Mouse (Mus musculus): Measurements from ENCODE around the gene Nr5a1. TPM values are rescaled to one million over a fixed set of nuclear protein-coding genes. Genes with fewer than 3 reads are reported as not detected.

The Nr5a1 gene
- polyA plus RNA-seq, 1 experiment = 0.22 TPM

- Histone ChIP-seq H3K36me3 (ENCODE audit: control insufficient read depth, insufficient read depth, low read length) (no peaks in the 10 kb centered on the region), H3K4me1 (replicated peaks; ENCODE audit: control insufficient read depth, insufficient read depth, low read length) (no peaks in the 10 kb centered on the region), H3K27ac (ENCODE audit: control insufficient read depth, insufficient read depth, low read length) (no peak overlapping the region), H3K4me3 (ENCODE audit: control insufficient read depth, insufficient read depth, low read length) (no peak overlapping the region), H3K27me3 (ENCODE audit: control insufficient read depth, insufficient read depth, low read length) (peaks cover 9% of the 10 kb centered on the region; the same call in 1 of the 2 replicates)
- 42% methylated on average over 12 of the region's 12 CpGs for WGBS
- DNase-seq = no peak
- TF ChIP-seq POLR2A (IDR thresholded peaks at IDR 0.05; ENCODE audit: control insufficient read depth, extremely low read depth, insufficient read depth, low read length, poor library complexity) (no peak), CTCF (IDR thresholded peaks at IDR 0.05; ENCODE audit: borderline replicate concordance, control insufficient read depth, extremely low read depth, insufficient read depth, low read length, poor library complexity) (no peak)
These were observed 5.2 kb downstream of the Nr5a1 start for GRCm38 (mm10) chr2:38708907-38709688.

- peaks cover 7% of the 10 kb centered on the region; the same call in 1 of the 2 replicates for H3K27me3 ChIP-seq (ENCODE audit: control insufficient read depth, insufficient read depth, low read length)
- DNase-seq = no peak
- no peaks in the 10 kb centered on the region for H3K4me1 ChIP-seq (replicated peaks; ENCODE audit: control insufficient read depth, insufficient read depth, low read length)
- TF ChIP-seq POLR2A (IDR thresholded peaks at IDR 0.05; ENCODE audit: control insufficient read depth, extremely low read depth, insufficient read depth, low read length, poor library complexity) (no peak), CTCF (IDR thresholded peaks at IDR 0.05; ENCODE audit: borderline replicate concordance, control insufficient read depth, extremely low read depth, insufficient read depth, low read length, poor library complexity) (no peak)
- H3K27ac ChIP-seq (ENCODE audit: control insufficient read depth, insufficient read depth, low read length) = no peak overlapping the region
- WGBS = 27% methylated on average over 6 of the region's 6 CpGs
- H3K36me3 ChIP-seq (ENCODE audit: control insufficient read depth, insufficient read depth, low read length) = no peaks in the 10 kb centered on the region
- no peak overlapping the region for H3K4me3 ChIP-seq (ENCODE audit: control insufficient read depth, insufficient read depth, low read length)
These were observed 7.7 kb downstream of the Nr5a1 start for GRCm38 (mm10) chr2:38706661-38707060.

- H3K4me3 ChIP-seq (ENCODE audit: control insufficient read depth, insufficient read depth, low read length) = no peak overlapping the region
- no peaks in the 10 kb centered on the region for H3K36me3 ChIP-seq (ENCODE audit: control insufficient read depth, insufficient read depth, low read length)
- H3K4me1 ChIP-seq (replicated peaks; ENCODE audit: control insufficient read depth, insufficient read depth, low read length) = no peaks in the 10 kb centered on the region
- H3K27ac ChIP-seq (ENCODE audit: control insufficient read depth, insufficient read depth, low read length) = no peak overlapping the region
- no peak for DNase-seq
- no peaks in the 10 kb centered on the region; the same call in 1 of the 2 replicates for H3K27me3 ChIP-seq (ENCODE audit: control insufficient read depth, insufficient read depth, low read length)
- TF ChIP-seq POLR2A (IDR thresholded peaks at IDR 0.05; ENCODE audit: control insufficient read depth, extremely low read depth, insufficient read depth, low read length, poor library complexity) (no peak), CTCF (IDR thresholded peaks at IDR 0.05; ENCODE audit: borderline replicate concordance, control insufficient read depth, extremely low read depth, insufficient read depth, low read length, poor library complexity) (no peak)
- 80% methylated on average over 4 of the region's 4 CpGs for WGBS
These were observed 9.3 kb downstream of the Nr5a1 start for GRCm38 (mm10) chr2:38705036-38705435.

- TF ChIP-seq CTCF (IDR thresholded peaks at IDR 0.05; ENCODE audit: borderline replicate concordance, control insufficient read depth, extremely low read depth, insufficient read depth, low read length, poor library complexity) = no peak
- TF ChIP-seq POLR2A (IDR thresholded peaks at IDR 0.05; ENCODE audit: control insufficient read depth, extremely low read depth, insufficient read depth, low read length, poor library complexity) = no peak
- Histone ChIP-seq H3K36me3 (ENCODE audit: control insufficient read depth, insufficient read depth, low read length) (no peaks in the 10 kb centered on the region), H3K4me1 (replicated peaks; ENCODE audit: control insufficient read depth, insufficient read depth, low read length) (no peaks in the 10 kb centered on the region), H3K4me3 (ENCODE audit: control insufficient read depth, insufficient read depth, low read length) (no peak overlapping the region), H3K27me3 (ENCODE audit: control insufficient read depth, insufficient read depth, low read length) (no peaks in the 10 kb centered on the region; the same call in 1 of the 2 replicates), H3K27ac (ENCODE audit: control insufficient read depth, insufficient read depth, low read length) (no peak overlapping the region)
- 82% methylated on average over 9 of the region's 9 CpGs for WGBS
- DNase-seq = no peak
These were observed 10.0 kb downstream of the Nr5a1 start for GRCm38 (mm10) chr2:38704336-38704735.

- TF ChIP-seq POLR2A (IDR thresholded peaks at IDR 0.05; ENCODE audit: control insufficient read depth, extremely low read depth, insufficient read depth, low read length, poor library complexity) (no peak), CTCF (IDR thresholded peaks at IDR 0.05; ENCODE audit: borderline replicate concordance, control insufficient read depth, extremely low read depth, insufficient read depth, low read length, poor library complexity) (no peak)
- no peaks in the 10 kb centered on the region for H3K4me1 ChIP-seq (replicated peaks; ENCODE audit: control insufficient read depth, insufficient read depth, low read length)
- no peaks in the 10 kb centered on the region for H3K27me3 ChIP-seq (ENCODE audit: control insufficient read depth, insufficient read depth, low read length)
- no peak overlapping the region for H3K4me3 ChIP-seq (ENCODE audit: control insufficient read depth, insufficient read depth, low read length)
- no peak for DNase-seq
- no peaks in the 10 kb centered on the region for H3K36me3 ChIP-seq (ENCODE audit: control insufficient read depth, insufficient read depth, low read length)
- 70% methylated on average over 5 of the region's 5 CpGs for WGBS
- H3K27ac ChIP-seq (ENCODE audit: control insufficient read depth, insufficient read depth, low read length) = no peak overlapping the region
These were observed 14.2 kb downstream of the Nr5a1 start for GRCm38 (mm10) chr2:38700177-38700576.

GRCm38 (mm10) chr2:38698623-38699022, 15.7 kb downstream of the Nr5a1 start:
- Histone ChIP-seq H3K36me3 (ENCODE audit: control insufficient read depth, insufficient read depth, low read length) (no peaks in the 10 kb centered on the region), H3K4me1 (replicated peaks; ENCODE audit: control insufficient read depth, insufficient read depth, low read length) (no peaks in the 10 kb centered on the region), H3K27me3 (ENCODE audit: control insufficient read depth, insufficient read depth, low read length) (no peaks in the 10 kb centered on the region), H3K4me3 (ENCODE audit: control insufficient read depth, insufficient read depth, low read length) (no peak overlapping the region), H3K27ac (ENCODE audit: control insufficient read depth, insufficient read depth, low read length) (no peak overlapping the region)
- TF ChIP-seq POLR2A (IDR thresholded peaks at IDR 0.05; ENCODE audit: control insufficient read depth, extremely low read depth, insufficient read depth, low read length, poor library complexity) = no peak
- TF ChIP-seq CTCF (IDR thresholded peaks at IDR 0.05; ENCODE audit: borderline replicate concordance, control insufficient read depth, extremely low read depth, insufficient read depth, low read length, poor library complexity) = no peak
- WGBS = 94% methylated on average over 5 of the region's 5 CpGs
- DNase-seq = no peak

All from thymus, adult 2 months (tissue).